Mouse (Mus musculus) megakaryocyte, embryonic 14.5 days (primary cell): Measurements from ENCODE around the gene Caskin1.

Source experiments
- FLI1 ChIP-seq: IDR thresholded peaks from 2 replicates; pipeline ENCODE4 v1.6.1; 2012; ENCODE audit warnings: low read length, inconsistent platforms, mixed read lengths
- GATA1 ChIP-seq: IDR thresholded peaks from 3 replicates; pipeline ENCODE4 v1.6.1; 2012; ENCODE audit warnings: mixed read lengths, low read length, inconsistent platforms, borderline replicate concordance

- no peak for TF ChIP-seq GATA1
- no peak for TF ChIP-seq FLI1
These were observed 45.7 kb upstream of the Caskin1 start, which contains the start of gene Dnase1l2 for GRCm38 (mm10) chr17:24442632-24443155.
